In genomic region chr16:46497686-46498420, GRCm38 (mm10) we compare ENCODE assay signal across 8 mouse cellular contexts. TPM values are rescaled to one million over a fixed set of nuclear protein-coding genes. Genes with fewer than 3 reads are reported as not detected.
A peak's percentile ranks its signal among the peaks of the same experiment; 100 is the strongest.
DNase-seq lines count a peak whose midpoint lies in the region; ATAC-seq and TF ChIP-seq lines count a peak whose summit lies in the region.

No protein-coding gene starts in this region.

- peaks cover 16% of the 10 kb centered on the region for H3K4me1 ChIP-seq in heart, embryonic 11.5 days (ENCODE audit: control insufficient read depth, insufficient read depth, low read length)
- peaks cover 13% of the 10 kb centered on the region for H3K4me1 ChIP-seq in kidney, postnatal 0 days (replicated peaks; ENCODE audit: insufficient read depth, low read length)
- H3K4me1 ChIP-seq in liver, postnatal 0 days (ENCODE audit: insufficient read depth), result no peaks in the 10 kb centered on the region

- H3K9ac ChIP-seq in heart, embryonic 11.5 days (ENCODE audit: low read depth, low read length), result peak overlapping the region; percentile 83
- peak overlapping the region; percentile 92 for H3K9ac ChIP-seq in kidney, postnatal 0 days (ENCODE audit: low read depth, low read length)
- H3K9ac ChIP-seq in liver, postnatal 0 days (replicated peaks), result peak overlapping the region; percentile 42

- peak; percentile 28 for DNase-seq in urinary bladder, postnatal 14 days (ENCODE audit: low spot score)
- no peak for DNase-seq in urinary bladder, postnatal 4 days (ENCODE audit: low spot score in 2 of 2)
- peak; percentile 60 for DNase-seq in embryo, embryonic 10.5 days (ENCODE audit: low spot score)
- DNase-seq in kidney, postnatal 0 days (ENCODE audit: low spot score), result peak; percentile 28
- no peak for DNase-seq in liver, postnatal 0 days
- DNase-seq in right cerebral cortex, postnatal 10 days (ENCODE audit: low spot score in 2 of 2), result peak; percentile 49 to 52
- no peak for DNase-seq in spleen, postnatal 14 days (ENCODE audit: low spot score in 2 of 2)

- no peaks in the 10 kb centered on the region for H3K36me3 ChIP-seq in heart, embryonic 11.5 days (ENCODE audit: control insufficient read depth, insufficient read depth, low read length)
- H3K36me3 ChIP-seq in kidney, postnatal 0 days (ENCODE audit: insufficient read depth, low read length), result no peaks in the 10 kb centered on the region
- no peaks in the 10 kb centered on the region for H3K36me3 ChIP-seq in liver, postnatal 0 days (replicated peaks; ENCODE audit: insufficient read depth, low read length)

- no peak for TF ChIP-seq CTCF in kidney, postnatal 0 days (IDR thresholded peaks at IDR 0.05; ENCODE audit: low read depth)
- no peak for TF ChIP-seq CTCF in liver, postnatal 0 days (IDR thresholded peaks at IDR 0.05; ENCODE audit: low read depth)

- peak overlapping the region; percentile 90 for H3K4me2 ChIP-seq in heart, embryonic 11.5 days
- H3K4me2 ChIP-seq in kidney, postnatal 0 days (ENCODE audit: low read length), result peak overlapping the region; percentile 84
- peak overlapping the region; percentile 76 for H3K4me2 ChIP-seq in liver, postnatal 0 days (ENCODE audit: low read depth, low read length)

- ATAC-seq in heart, embryonic 11.5 days (replicated peaks; ENCODE audit: insufficient number of reproducible peaks, low FRiP score, low TSS enrichment), result no peak
- no peak for ATAC-seq in kidney, postnatal 0 days (replicated peaks; ENCODE audit: low FRiP score, low read depth)
- peak; percentile 4; the same call in 1 of the 2 replicates for ATAC-seq in liver, postnatal 0 days

- no peak for TF ChIP-seq EP300 in liver, postnatal 0 days (IDR thresholded peaks at IDR 0.05; ENCODE audit: low read depth)

- whole genome bisulfite sequencing in heart, embryonic 11.5 days (ENCODE audit: insufficient replicate concordance), result under 1% methylated on average over 32 of the region's 32 CpGs
- 1% methylated on average over 32 of the region's 32 CpGs for WGBS in kidney, postnatal 0 days
- 1% methylated on average over 32 of the region's 32 CpGs for WGBS in liver, postnatal 0 days (ENCODE audit: insufficient replicate concordance)

- H3K4me3 ChIP-seq in heart, embryonic 11.5 days (ENCODE audit: low read depth, low read length), result peak overlapping the region; percentile 89
- H3K4me3 ChIP-seq in kidney, postnatal 0 days (replicated peaks; ENCODE audit: low read depth, low read length), result peak overlapping the region; percentile 88
- peak overlapping the region; percentile 69 for H3K4me3 ChIP-seq in liver, postnatal 0 days (ENCODE audit: low read depth, low read length)

- H3K27ac ChIP-seq in heart, embryonic 11.5 days (ENCODE audit: low read depth, low read length), result peak overlapping the region; percentile 98
- H3K27ac ChIP-seq in kidney, postnatal 0 days, result peak overlapping the region; percentile 98
- peak overlapping the region; percentile 74 for H3K27ac ChIP-seq in liver, postnatal 0 days (ENCODE audit: low read depth)

- H3K9me3 ChIP-seq in heart, embryonic 11.5 days (replicated peaks; ENCODE audit: control insufficient read depth, low read length), result no peaks in the 10 kb centered on the region
- H3K9me3 ChIP-seq in kidney, postnatal 0 days (replicated peaks; ENCODE audit: low read length), result no peaks in the 10 kb centered on the region
- H3K9me3 ChIP-seq in liver, postnatal 0 days (ENCODE audit: low read length), result no peaks in the 10 kb centered on the region

- no peaks in the 10 kb centered on the region for H3K27me3 ChIP-seq in heart, embryonic 11.5 days (ENCODE audit: control insufficient read depth, insufficient read depth, low read length)
- H3K27me3 ChIP-seq in kidney, postnatal 0 days (ENCODE audit: insufficient read depth, low read length), result no peaks in the 10 kb centered on the region
- peaks cover 27% of the 10 kb centered on the region for H3K27me3 ChIP-seq in liver, postnatal 0 days (ENCODE audit: insufficient read depth, low read length)

RNA-seq across cellular contexts. Expression of gene Nectin3, which starts 0.5 kb away (rescaled TPM):
- polyA plus RNA-seq in heart, embryonic 11.5 days (2014; fragmentation: Nextera tagmentation; extraction: Ambion mirVana), result 23.3 and 26.2 TPM in 2 replicates
- 49.7 and 55.1 TPM in 2 replicates for polyA plus RNA-seq in kidney, postnatal 0 days (2015; fragmentation: Nextera tagmentation; extraction: Ambion mirVana)
- polyA plus RNA-seq in liver, postnatal 0 days (2015; fragmentation: Nextera tagmentation; extraction: Ambion mirVana), result 16.3 and 18.6 TPM in 2 replicates

Comparison
In these comparisons a context has a peak if more than half of its experiments do, and no peak if none do; other contexts are left out.
1. DNase-seq: peak in urinary bladder, postnatal 14 days (single experiment), embryo, embryonic 10.5 days (single experiment), kidney, postnatal 0 days (single experiment) and right cerebral cortex, postnatal 10 days (2 of 2); none in urinary bladder, postnatal 4 days (0 of 2), liver, postnatal 0 days (single experiment) and spleen, postnatal 14 days (0 of 2).
2. H3K9ac ChIP-seq: peak in every context shown above with its lines; median percentile 92 in kidney, postnatal 0 days; 83 in heart, embryonic 11.5 days; 42 in liver, postnatal 0 days.
3. Peak in every context shown above with its lines, with median percentiles within 50 percentile points of each other: H3K27ac ChIP-seq, H3K4me2 ChIP-seq and H3K4me3 ChIP-seq.